Mouse (Mus musculus): ENCODE measurements around the gene Gm9833. TPM values are rescaled to one million over a fixed set of nuclear protein-coding genes. Genes with fewer than 3 reads are reported as not detected.
"Not testable (repeated sequence)": the region's sequence is repeated elsewhere in the genome, so short reads cannot be mapped to it uniquely, and the experiment has no call there.

Gene Gm9833
- 2.3 and 2.5 TPM in 2 replicates for polyA plus RNA-seq (2015; fragmentation: Nextera tagmentation; extraction: Ambion mirVana)

DNA sequence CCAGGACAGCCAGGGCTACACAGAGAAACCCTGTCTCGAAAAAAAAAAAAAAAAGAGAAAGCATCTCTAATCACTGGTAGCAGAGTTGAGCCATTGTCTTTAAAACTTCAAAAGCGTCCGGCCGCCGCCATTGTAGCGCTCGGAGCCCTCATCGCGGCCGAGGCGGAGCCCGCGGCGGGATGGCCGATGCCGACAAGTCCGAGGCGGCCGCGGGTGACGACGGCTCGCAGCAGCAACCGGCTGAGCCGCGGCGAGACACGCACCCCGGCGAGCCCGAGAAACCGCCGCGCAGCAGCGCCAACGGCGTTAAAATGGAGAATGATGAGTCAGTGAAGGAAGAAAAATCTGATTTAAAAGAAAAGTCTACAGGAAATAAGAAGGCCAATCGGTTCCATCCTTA lies at the start of gene Gm9833:
Gene Gm9833 (plus strand): TSS at position 117 of the 400 bp plus-strand sequence.
- peak within 1 kb of the TSS; percentile 43 for H3K4me2 ChIP-seq (replicated peaks)
- not testable (repeated sequence) for H3K27me3 ChIP-seq (replicated peaks); H3K36me3 ChIP-seq; H3K4me3 ChIP-seq (replicated peaks); H3K4me1 ChIP-seq (replicated peaks); H3K27ac ChIP-seq; H3K9ac ChIP-seq; H3K9me3 ChIP-seq; ATAC-seq
- 26% methylated on average over 38 of the region's 38 CpGs for WGBS

DNA sequence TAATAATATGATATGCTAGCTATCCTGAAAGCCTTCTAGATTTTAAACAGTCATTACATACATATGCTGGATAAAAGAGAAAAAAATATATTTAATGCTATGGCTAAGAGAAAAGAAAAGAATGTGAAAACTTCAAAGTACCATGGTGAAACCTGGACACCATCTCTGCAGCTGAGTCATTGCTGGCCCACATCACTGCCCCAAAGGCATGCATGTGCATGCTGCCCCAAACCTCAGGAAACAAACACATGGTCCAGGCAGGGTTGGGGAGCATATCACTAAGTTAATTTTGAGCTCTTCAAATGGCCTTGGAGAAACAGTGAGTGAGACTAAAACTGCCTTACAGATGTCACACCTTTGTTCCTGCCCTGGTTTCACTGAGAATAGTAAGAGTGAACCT lies 17.8 kb upstream of the Gm9833 start:
- Histone ChIP-seq H3K9ac (no peak overlapping the region), H3K4me3 (replicated peaks) (no peak overlapping the region), H3K27me3 (replicated peaks) (no peaks in the 10 kb centered on the region), H3K36me3 (no peaks in the 10 kb centered on the region), H3K4me2 (replicated peaks) (no peak overlapping the region), H3K4me1 (replicated peaks) (no peaks in the 10 kb centered on the region), H3K27ac (no peak overlapping the region), H3K9me3 (no peaks in the 10 kb centered on the region)
- no peak for ATAC-seq

DNA sequence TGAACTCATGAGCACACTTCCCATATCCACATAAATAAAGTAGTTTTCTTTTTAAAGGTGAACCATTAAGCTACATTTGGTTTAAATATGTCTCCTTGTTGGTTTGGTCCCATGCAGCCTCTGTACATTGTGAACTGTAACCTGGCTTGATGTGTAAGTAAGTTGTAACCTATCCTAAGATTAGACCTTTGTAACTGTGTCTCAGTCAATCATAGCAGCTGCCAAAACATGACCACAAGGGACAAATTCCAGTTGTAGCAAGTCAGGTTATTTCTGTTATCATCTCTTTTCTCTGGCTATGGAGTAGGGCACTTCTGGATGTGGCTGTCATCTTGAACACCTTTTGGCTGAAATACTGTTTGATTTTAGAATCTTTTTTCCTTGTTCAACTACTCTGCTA lies 12.1 kb upstream of the Gm9833 start:
- Histone ChIP-seq H3K27ac (no peak overlapping the region), H3K9ac (no peak overlapping the region), H3K36me3 (no peaks in the 10 kb centered on the region), H3K27me3 (replicated peaks) (no peaks in the 10 kb centered on the region), H3K4me2 (replicated peaks) (no peak overlapping the region), H3K4me3 (replicated peaks) (no peak overlapping the region), H3K9me3 (no peaks in the 10 kb centered on the region), H3K4me1 (replicated peaks) (no peaks in the 10 kb centered on the region)
- no peak for ATAC-seq

DNA sequence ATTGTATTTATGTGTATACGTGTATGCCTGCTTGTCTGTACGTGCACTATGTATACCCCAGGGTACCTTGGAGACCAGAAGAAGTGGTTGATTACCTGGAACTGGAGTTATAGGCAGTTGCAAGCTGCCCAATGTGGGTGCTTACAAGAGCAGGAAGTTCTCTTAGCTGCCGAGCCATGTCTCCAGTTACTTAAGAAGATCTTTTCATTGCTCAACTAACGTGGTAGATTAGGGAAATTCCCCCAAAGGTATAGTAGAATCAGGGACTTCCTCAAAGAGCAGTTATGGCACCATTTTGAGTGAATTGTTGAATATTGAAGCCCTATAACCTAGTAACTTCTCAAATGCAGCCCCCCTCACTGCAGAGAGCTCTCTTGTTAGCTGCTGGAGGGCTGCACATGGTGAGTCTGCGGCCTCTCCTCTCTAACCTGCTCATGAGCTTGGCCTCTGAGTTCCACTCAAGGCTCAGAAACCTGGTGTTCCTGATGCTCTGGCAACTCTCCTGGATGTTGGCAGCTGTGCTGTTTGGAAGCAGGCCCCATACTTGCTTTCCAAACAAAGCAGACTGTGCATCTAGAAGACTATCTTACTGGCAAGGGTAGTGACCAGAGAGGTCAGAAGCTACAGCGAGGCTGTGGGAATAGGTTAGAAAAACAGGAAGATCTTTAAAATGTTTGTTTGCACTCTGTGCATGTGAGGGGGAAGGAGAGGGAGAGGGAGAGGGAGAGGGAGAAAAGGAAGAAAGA lies 10.6 kb upstream of the Gm9833 start:
- no peak for ATAC-seq
- H3K4me2 ChIP-seq (replicated peaks): no peak overlapping the region
- no peaks in the 10 kb centered on the region for H3K9me3 ChIP-seq
- no peak overlapping the region for H3K9ac ChIP-seq
- no peak overlapping the region for H3K4me3 ChIP-seq (replicated peaks)
- H3K36me3 ChIP-seq: no peaks in the 10 kb centered on the region
- H3K27me3 ChIP-seq (replicated peaks): no peaks in the 10 kb centered on the region
- 77% methylated on average over 6 of the region's 6 CpGs for WGBS
- no peak overlapping the region for H3K27ac ChIP-seq
- no peaks in the 10 kb centered on the region for H3K4me1 ChIP-seq (replicated peaks)

DNA sequence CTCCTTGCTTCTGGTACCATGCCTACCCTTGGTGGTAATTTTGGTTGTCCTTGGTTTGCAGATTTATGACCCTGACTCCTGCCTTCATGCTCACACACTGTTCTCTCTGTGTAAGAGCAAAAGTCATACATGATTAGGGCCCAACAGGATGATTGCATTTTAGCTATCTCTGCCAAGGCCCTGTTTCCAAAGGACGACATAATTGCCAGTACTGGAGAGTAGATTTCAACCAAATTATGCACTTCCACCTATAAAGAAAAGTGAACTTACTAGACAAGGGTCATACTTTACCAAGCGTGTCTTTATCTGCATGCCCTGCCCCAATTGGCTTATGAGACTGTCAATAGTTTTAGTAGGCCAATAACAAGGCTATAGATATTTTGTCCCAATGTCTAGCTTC lies 9.8 kb upstream of the Gm9833 start:
- no peak for ATAC-seq
- Histone ChIP-seq H3K36me3 (no peaks in the 10 kb centered on the region), H3K27me3 (replicated peaks) (no peaks in the 10 kb centered on the region), H3K9me3 (no peaks in the 10 kb centered on the region), H3K27ac (no peak overlapping the region), H3K4me3 (replicated peaks) (no peak overlapping the region), H3K4me1 (replicated peaks) (no peaks in the 10 kb centered on the region), H3K4me2 (replicated peaks) (no peak overlapping the region), H3K9ac (no peak overlapping the region)
- 72% methylated on average over 2 of the region's 2 CpGs for WGBS

DNA sequence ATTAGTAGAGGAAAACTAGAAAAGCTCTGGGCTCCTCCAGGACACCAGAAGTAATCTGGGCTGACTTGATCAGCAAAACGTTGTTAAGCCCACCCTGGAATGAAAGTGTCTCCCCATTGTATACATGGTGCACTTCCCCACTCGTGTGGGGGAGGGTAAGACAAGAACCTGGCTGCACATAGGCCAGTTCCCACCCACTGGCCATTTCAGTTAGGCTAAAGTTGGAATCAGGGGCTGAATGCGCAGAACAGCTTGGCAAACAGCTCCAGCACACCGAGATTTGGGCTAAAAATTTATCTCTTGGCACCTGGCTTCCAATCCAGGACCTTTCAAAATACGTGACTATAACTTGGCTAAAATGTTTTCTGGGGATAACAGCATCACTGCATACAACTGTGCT lies 6.6 kb upstream of the Gm9833 start:
- H3K4me3 ChIP-seq (replicated peaks): no peak overlapping the region
- WGBS: 59% methylated on average over 5 of the region's 5 CpGs
- no peak for ATAC-seq

DNA sequence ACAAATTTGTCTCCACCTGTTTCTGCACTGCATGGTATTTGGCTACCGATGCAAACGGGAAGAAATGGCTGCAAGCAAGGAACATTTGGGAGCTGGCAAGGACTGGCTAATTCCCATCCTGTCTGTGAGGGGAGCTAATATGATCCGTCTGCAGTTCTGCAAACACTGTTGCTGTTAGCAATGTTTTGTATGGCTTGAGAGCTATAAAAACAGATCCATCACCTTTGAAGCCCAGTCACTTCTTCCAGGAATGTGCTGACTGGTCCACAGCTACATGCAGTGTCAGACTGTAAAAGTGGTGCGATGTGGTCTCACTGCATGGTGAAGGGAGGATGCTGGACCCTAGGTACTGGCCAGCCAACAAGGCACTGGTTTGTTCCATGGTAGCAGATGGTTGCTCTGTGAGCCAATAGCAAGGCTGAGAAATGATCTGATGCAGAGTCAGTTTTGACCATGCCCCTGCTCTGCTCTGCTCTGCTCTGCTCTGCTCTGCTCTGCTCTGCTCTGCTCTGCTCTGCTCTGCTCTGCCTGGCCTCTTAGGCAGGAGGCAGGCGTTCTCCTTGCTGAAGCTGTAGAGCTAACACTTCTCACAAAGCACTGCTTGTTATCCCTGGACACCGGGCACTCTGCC lies 5.9 kb upstream of the Gm9833 start:
- H3K9me3 ChIP-seq: no peaks in the 10 kb centered on the region
- no peaks in the 10 kb centered on the region for H3K27me3 ChIP-seq (replicated peaks)
- H3K4me3 ChIP-seq (replicated peaks): no peak overlapping the region
- no peak overlapping the region for H3K9ac ChIP-seq
- no peaks in the 10 kb centered on the region for H3K36me3 ChIP-seq
- no peaks in the 10 kb centered on the region for H3K4me1 ChIP-seq (replicated peaks)
- 45% methylated on average over 6 of the region's 6 CpGs for WGBS
- ATAC-seq: no peak
- H3K4me2 ChIP-seq (replicated peaks): no peak overlapping the region
- H3K27ac ChIP-seq: no peak overlapping the region

More for the DNA sequence above, 6.6 kb upstream of the Gm9833 start:
- H3K27me3 ChIP-seq (replicated peaks): no peaks in the 10 kb centered on the region
- no peaks in the 10 kb centered on the region for H3K9me3 ChIP-seq
- H3K4me1 ChIP-seq (replicated peaks): no peaks in the 10 kb centered on the region
- no peak overlapping the region for H3K4me2 ChIP-seq (replicated peaks)
- H3K27ac ChIP-seq: no peak overlapping the region
- H3K36me3 ChIP-seq: no peaks in the 10 kb centered on the region
- H3K9ac ChIP-seq: no peak overlapping the region

DNA sequence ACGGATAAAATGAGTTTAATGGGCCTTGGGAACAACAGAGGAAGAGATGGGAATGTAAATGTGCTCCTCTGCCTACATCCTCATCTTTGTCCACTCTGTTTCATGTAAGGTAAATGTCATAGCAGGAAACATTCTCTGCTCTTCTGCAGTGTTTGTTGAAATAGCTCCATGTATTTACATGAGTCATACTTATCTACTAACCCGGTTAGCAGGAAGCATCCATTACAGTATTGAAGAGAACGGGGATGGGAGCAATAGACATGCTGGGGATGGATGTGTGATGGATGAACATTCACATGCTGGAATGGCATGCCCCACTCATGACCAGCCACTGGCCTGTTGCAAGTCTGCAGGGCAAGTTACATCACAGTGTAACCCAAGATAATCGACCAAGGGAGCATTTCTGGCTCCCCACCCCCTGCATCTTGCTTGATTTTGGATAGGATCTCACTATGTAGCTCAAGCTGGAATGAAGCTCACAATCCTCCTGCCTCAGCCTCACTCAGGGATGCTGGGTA lies 5.3 kb upstream of the Gm9833 start:
- Histone ChIP-seq H3K4me3 (replicated peaks) (no peak overlapping the region), H3K9ac (no peak overlapping the region), H3K27ac (no peak overlapping the region), H3K4me1 (replicated peaks) (no peaks in the 10 kb centered on the region), H3K4me2 (replicated peaks) (no peak overlapping the region), H3K27me3 (replicated peaks) (no peaks in the 10 kb centered on the region), H3K9me3 (no peaks in the 10 kb centered on the region), H3K36me3 (no peaks in the 10 kb centered on the region)
- no peak for ATAC-seq
- 38% methylated on average over 4 of the region's 4 CpGs for WGBS

DNA sequence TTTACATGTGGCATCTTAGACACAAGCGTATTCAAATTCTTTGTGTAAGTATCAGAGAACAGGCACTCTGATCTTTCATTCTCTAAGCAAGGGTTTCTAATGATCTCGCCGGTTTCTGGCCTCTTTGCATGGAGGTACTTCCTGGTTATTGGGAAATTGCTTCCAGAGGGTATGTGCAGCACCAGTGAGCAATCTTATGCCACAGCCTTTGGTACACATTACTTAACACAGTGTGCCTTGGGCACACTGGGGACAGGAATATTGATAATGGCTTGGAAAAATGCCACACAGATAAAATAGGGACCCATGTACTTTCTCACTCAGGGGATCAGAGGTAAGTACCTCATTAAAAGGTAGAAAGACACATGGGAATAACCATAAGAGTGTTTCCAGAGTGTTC lies 3.8 kb upstream of the Gm9833 start:
- peak; percentile 67 for ATAC-seq

DNA sequence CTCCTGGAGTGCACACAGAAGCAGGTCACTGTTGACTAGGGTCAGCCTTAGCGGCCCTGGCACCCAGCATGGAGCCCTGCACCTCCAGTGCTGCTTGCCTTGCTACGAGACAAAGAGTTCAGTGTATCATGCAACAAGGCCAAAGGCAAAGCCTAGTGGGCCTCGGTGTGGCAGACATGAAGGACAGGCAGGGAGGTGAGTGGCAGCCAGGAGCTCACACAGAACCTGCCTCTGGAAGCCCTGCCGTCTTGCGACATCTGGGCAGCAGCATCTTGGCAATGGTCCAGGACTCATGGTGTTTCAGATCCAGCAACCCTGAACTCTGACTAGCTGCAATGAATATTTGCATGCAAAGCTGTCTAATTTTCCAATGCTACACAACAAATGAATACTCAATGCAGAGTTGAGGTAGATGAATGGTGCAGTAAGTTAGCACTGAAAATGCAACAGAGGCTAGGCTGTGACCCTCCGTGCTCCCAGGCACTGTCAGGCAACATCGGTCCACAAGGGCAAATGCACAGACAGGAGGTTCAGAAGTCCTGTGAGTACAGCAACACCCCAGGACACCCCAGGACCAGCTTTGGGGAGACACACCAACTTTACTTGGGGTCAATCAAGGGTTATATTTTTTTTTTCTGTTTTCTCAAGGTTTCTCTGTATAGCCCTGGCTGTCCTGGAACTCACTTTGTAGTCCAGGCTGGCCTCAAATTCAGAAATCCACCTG lies 2.4 kb upstream of the Gm9833 start:
- no peaks in the 10 kb centered on the region for H3K4me1 ChIP-seq (replicated peaks)
- ATAC-seq: peak; percentile 39; the same call in 1 of the 2 replicates
- 69% methylated on average over 7 of the region's 7 CpGs for WGBS
- no peaks in the 10 kb centered on the region for H3K36me3 ChIP-seq
- H3K27ac ChIP-seq: no peak overlapping the region
- no peak overlapping the region for H3K4me3 ChIP-seq (replicated peaks)
- H3K4me2 ChIP-seq (replicated peaks): no peak overlapping the region
- H3K9me3 ChIP-seq: no peaks in the 10 kb centered on the region
- no peaks in the 10 kb centered on the region for H3K27me3 ChIP-seq (replicated peaks)
- no peak overlapping the region for H3K9ac ChIP-seq

More for the DNA sequence above, 3.8 kb upstream of the Gm9833 start:
- 76% methylated on average over 3 of the region's 3 CpGs for WGBS
- Histone ChIP-seq H3K4me3 (replicated peaks) (no peak overlapping the region), H3K9me3 (no peaks in the 10 kb centered on the region), H3K4me1 (replicated peaks) (no peaks in the 10 kb centered on the region), H3K36me3 (no peaks in the 10 kb centered on the region), H3K27ac (no peak overlapping the region), H3K27me3 (replicated peaks) (no peaks in the 10 kb centered on the region), H3K9ac (no peak overlapping the region), H3K4me2 (replicated peaks) (no peak overlapping the region)

DNA sequence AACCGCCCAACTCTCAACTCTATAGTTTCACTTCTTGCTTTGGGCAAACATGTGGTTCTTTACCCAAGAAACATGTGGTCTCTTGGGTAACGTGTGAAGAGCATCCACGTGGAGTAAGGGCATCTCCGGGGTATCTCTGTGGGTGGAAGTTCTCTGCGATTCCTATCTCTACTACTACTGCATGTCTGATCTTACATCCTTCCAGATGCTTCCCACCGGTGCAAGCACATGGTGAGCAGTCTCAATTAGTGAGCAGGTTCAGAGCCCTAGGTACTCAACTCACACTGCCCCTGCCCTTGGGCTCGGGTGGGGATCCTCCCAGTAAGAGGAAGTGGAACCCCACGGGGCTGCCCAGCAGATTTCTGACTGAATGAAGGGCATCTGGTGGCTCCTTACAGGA lies 399 bp upstream of the Gm9833 start:
- no peaks in the 10 kb centered on the region for H3K36me3 ChIP-seq
- ATAC-seq: no peak

DNA sequence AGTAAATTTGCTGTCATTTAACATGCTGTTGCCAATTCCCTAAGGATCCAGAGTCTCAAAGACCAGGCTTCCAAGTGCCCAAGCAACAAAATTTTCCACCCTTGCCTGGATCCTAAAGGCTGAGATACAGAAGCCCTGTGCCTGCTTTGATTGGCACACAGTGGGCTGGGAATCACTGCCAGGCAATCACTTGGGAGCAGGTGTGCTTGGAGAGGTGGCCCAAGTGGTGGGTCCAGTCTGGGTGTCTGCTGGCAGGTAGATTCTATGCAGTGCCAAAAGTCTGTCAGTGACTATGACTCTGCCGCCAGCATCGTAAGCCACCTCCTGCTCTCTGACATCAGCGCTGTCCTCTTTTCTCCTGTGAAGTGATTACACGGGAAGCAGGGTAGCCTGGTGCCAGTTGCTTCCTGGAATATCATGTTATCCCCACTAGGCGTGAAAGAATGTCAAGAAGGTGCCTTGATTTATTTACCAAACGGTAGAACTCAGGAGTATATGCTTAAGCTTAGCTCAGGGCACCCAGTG lies 3.8 kb downstream of the Gm9833 start:
- H3K4me3 ChIP-seq (replicated peaks): no peak overlapping the region
- no peaks in the 10 kb centered on the region for H3K9me3 ChIP-seq
- 77% methylated on average over 6 of the region's 6 CpGs for WGBS
- no peaks in the 10 kb centered on the region for H3K27me3 ChIP-seq (replicated peaks)
- no peak for ATAC-seq
- peaks cover 3% of the 10 kb centered on the region for H3K4me1 ChIP-seq (replicated peaks)
- no peak overlapping the region for H3K4me2 ChIP-seq (replicated peaks)
- no peaks in the 10 kb centered on the region for H3K36me3 ChIP-seq
- no peak overlapping the region for H3K9ac ChIP-seq
- no peak overlapping the region for H3K27ac ChIP-seq

More for the DNA sequence above, 399 bp upstream of the Gm9833 start:
- Histone ChIP-seq H3K4me3 (replicated peaks) (no peak overlapping the region), H3K9me3 (no peaks in the 10 kb centered on the region), H3K27ac (no peak overlapping the region), H3K9ac (no peak overlapping the region), H3K27me3 (replicated peaks) (no peaks in the 10 kb centered on the region), H3K4me2 (replicated peaks) (no peak overlapping the region), H3K4me1 (replicated peaks) (no peaks in the 10 kb centered on the region; the same call in 1 of the 2 replicates)
- WGBS: 89% methylated on average over 8 of the region's 8 CpGs
